Comparison of ENCODE assay signal across 8 mouse cellular contexts in the genomic region with DNA sequence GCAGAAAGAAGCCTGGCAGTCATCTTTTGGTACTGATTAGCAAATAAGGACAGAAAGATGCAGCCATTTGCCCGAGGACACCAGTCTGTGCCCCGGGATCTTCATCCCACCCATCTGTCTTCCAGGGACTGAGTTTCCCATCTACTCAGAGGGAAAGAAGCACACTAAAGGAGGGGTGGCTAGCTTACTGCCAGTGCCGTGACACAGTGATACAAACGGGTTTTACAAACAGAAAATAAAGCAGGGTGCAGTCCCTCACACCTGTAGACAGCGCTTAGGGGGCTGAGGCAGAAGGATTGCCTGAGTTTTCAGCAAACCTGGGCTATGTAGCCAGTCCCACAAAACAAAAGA. TPM values are rescaled to one million over a fixed set of nuclear protein-coding genes. Genes with fewer than 3 reads are reported as not detected.
DNase-seq lines count a peak whose midpoint lies in the region; ATAC-seq and TF ChIP-seq lines count a peak whose summit lies in the region.

No protein-coding gene starts in this region.

- peak overlapping the region; percentile 90 for H3K4me3 ChIP-seq in heart, embryonic 10.5 days
- H3K4me3 ChIP-seq in E14TG2a.4 (replicated peaks; ENCODE audit: low read length) (peak overlapping the region; percentile 98), macrophage (ENCODE audit: inconsistent target) (0 out of 2 replicates have a peak overlapping the region, but pooled peaks have one; percentile 5)
- peak overlapping the region; percentile 95 for H3K4me3 ChIP-seq in forebrain, postnatal 0 days (ENCODE audit: low read depth, low read length)

- peak overlapping the region; percentile 91 for H3K9ac ChIP-seq in forebrain, postnatal 0 days

- whole genome bisulfite sequencing in heart, embryonic 10.5 days: 10% methylated on average over 5 of the region's 5 CpGs
- 6% methylated on average over 5 of the region's 5 CpGs for WGBS in forebrain, postnatal 0 days
- WGBS in macrophage (ENCODE audit: missing documents): 13% methylated on average over 5 of the region's 5 CpGs

- TF ChIP-seq CTCF in E14TG2a.4 (conservative IDR thresholded peaks at IDR 0.05; ENCODE audit: low read length): no peak
- no peak for TF ChIP-seq CTCF in forebrain, postnatal 0 days (IDR thresholded peaks at IDR 0.05; ENCODE audit: low read depth)

- H3K9me3 ChIP-seq in heart, embryonic 10.5 days: no peaks in the 10 kb centered on the region
- H3K9me3 ChIP-seq in E14TG2a.4 (ENCODE audit: low read length): no peaks in the 10 kb centered on the region
- no peaks in the 10 kb centered on the region for H3K9me3 ChIP-seq in forebrain, postnatal 0 days (ENCODE audit: low read length)

- H3K4me1 ChIP-seq in heart, embryonic 10.5 days: peaks cover 27% of the 10 kb centered on the region
- peaks cover 56% of the 10 kb centered on the region for H3K4me1 ChIP-seq in E14TG2a.4 (replicated peaks; ENCODE audit: low read depth, low read length)
- peaks cover 4% of the 10 kb centered on the region; the same call in 1 of the 2 replicates for H3K4me1 ChIP-seq in forebrain, postnatal 0 days (ENCODE audit: insufficient read depth)

- DNase-seq in heart, embryonic 10.5 days (ENCODE audit: low spot score): no peak
- no peak for DNase-seq in heart, postnatal 14 days
- DNase-seq in forebrain, postnatal 0 days: no peak
- no peak for DNase-seq in adrenal gland, postnatal 14 days
- DNase-seq in right cerebral cortex, postnatal 36 days (ENCODE audit: low spot score in 2 of 2): no peak
- DNase-seq in thymus, postnatal 14 days: no peak

- H3K36me3 ChIP-seq in heart, embryonic 10.5 days: peaks cover 23% of the 10 kb centered on the region
- H3K36me3 ChIP-seq in E14TG2a.4 (ENCODE audit: insufficient read depth, low read length) (peaks cover 22% of the 10 kb centered on the region), macrophage (ENCODE audit: inconsistent target) (peaks cover 17% of the 10 kb centered on the region; the same call in 1 of the 2 replicates)
- peaks cover 22% of the 10 kb centered on the region for H3K36me3 ChIP-seq in forebrain, postnatal 0 days (ENCODE audit: insufficient read depth)

- H3K4me2 ChIP-seq in forebrain, postnatal 0 days (ENCODE audit: low read depth): peak overlapping the region; percentile 87

- peak overlapping the region; percentile 92 for H3K27ac ChIP-seq in heart, embryonic 10.5 days
- H3K27ac ChIP-seq in forebrain, postnatal 0 days (ENCODE audit: low read depth, low read length): 0 out of 2 replicates have a peak overlapping the region, but pooled peaks have one; percentile 48
- peak overlapping the region; percentile 24; the same call in 1 of the 2 replicates for H3K27ac ChIP-seq in macrophage

- peaks cover 39% of the 10 kb centered on the region for H3K27me3 ChIP-seq in heart, embryonic 10.5 days (ENCODE audit: insufficient read depth, poor library complexity, severe bottlenecking)
- H3K27me3 ChIP-seq in E14TG2a.4 (ENCODE audit: insufficient read depth, low read length): peaks cover 14% of the 10 kb centered on the region
- H3K27me3 ChIP-seq in forebrain, postnatal 0 days (ENCODE audit: insufficient read depth, low read length): no peaks in the 10 kb centered on the region

- peak; percentile 46 for ATAC-seq in forebrain, postnatal 0 days

- H3K79me2 ChIP-seq in macrophage (ENCODE audit: inconsistent target): peaks cover 25% of the 10 kb centered on the region

- intact Hi-C loops in heart, postnatal 14 days (cut with DNase I): no loop called here

RNA-seq across cellular contexts. Expression of gene Cox19, which starts 5.9 kb away (rescaled TPM):
- polyA plus RNA-seq in heart, embryonic 10.5 days (2016; fragmentation: Nextera tagmentation; extraction: Ambion mirVana): 76.3 and 93.2 TPM in 2 replicates
- total RNA-seq in heart, postnatal 14 days (2021): 10 to 100 TPM; 78.6 to 85.9 TPM
- 108 and 109 TPM in 2 replicates for total RNA-seq in forebrain, postnatal 0 days (2014; rRNA removed)
- 85.7 and 91.1 TPM in 2 replicates for polyA plus RNA-seq in forebrain, postnatal 0 days (2015; fragmentation: Nextera tagmentation; extraction: Ambion mirVana)
- total RNA-seq in macrophage (2018; cell fraction: chromatin; rRNA removed): 10 to 100 TPM in 20 of 26 experiments, 1 to 10 TPM in 6; 5.3 to 32.5 (median 15.9) TPM
- 10 to 100 TPM; 11.3 to 25.9 (median 21.4) TPM for total RNA-seq in macrophage (2018; cell fraction: cytosol; rRNA removed)
- 10 to 100 TPM in 16 of 26 experiments, 1 to 10 TPM in 10; 4.4 to 19.3 (median 11.4) TPM for total RNA-seq in macrophage (2018; cell fraction: nucleus; rRNA removed)
- polyA plus RNA-seq in macrophage (2018): 15.7 to 21.8 TPM (median 18.8 TPM) in 3 replicates
- 68.3 and 74.0 TPM in 2 replicates for total RNA-seq in adrenal gland, postnatal 14 days (2021)

RNA-seq across cellular contexts. Expression of gene Cyp2w1, which starts 7.1 kb away (rescaled TPM):
- polyA plus RNA-seq in heart, embryonic 10.5 days (2016; fragmentation: Nextera tagmentation; extraction: Ambion mirVana): not detected in 2 replicates
- total RNA-seq in heart, postnatal 14 days (2021): not detected
- not detected in 2 replicates for total RNA-seq in forebrain, postnatal 0 days (2014; rRNA removed)
- not detected in 2 replicates for polyA plus RNA-seq in forebrain, postnatal 0 days (2015; fragmentation: Nextera tagmentation; extraction: Ambion mirVana)
- total RNA-seq in macrophage (2018; cell fraction: chromatin; rRNA removed): not detected
- not detected for total RNA-seq in macrophage (2018; cell fraction: cytosol; rRNA removed)
- total RNA-seq in macrophage (2018; cell fraction: nucleus; rRNA removed): not detected
- not detected in 3 replicates for polyA plus RNA-seq in macrophage (2018)
- not detected in 2 replicates for total RNA-seq in adrenal gland, postnatal 14 days (2021)

RNA-seq across cellular contexts. Expression of gene Adap1, which starts 19.9 kb away (rescaled TPM):
- polyA plus RNA-seq in heart, embryonic 10.5 days (2016; fragmentation: Nextera tagmentation; extraction: Ambion mirVana): 1.1 and 1.2 TPM in 2 replicates
- total RNA-seq in heart, postnatal 14 days (2021): 1 to 10 TPM; 1.5 to 1.6 TPM
- total RNA-seq in forebrain, postnatal 0 days (2014; rRNA removed): 188 and 200 TPM in 2 replicates
- polyA plus RNA-seq in forebrain, postnatal 0 days (2015; fragmentation: Nextera tagmentation; extraction: Ambion mirVana): 114 and 128 TPM in 2 replicates
- total RNA-seq in macrophage (2018; cell fraction: chromatin; rRNA removed): 100 to 1,000 TPM in 8 of 26 experiments, 10 to 100 TPM in 18; 22.4 to 143 (median 79.4) TPM
- 10 to 100 TPM; 39.1 to 96.5 (median 65.9) TPM for total RNA-seq in macrophage (2018; cell fraction: cytosol; rRNA removed)
- 100 to 1,000 TPM in 6 of 26 experiments, 10 to 100 TPM in 20; 25.8 to 128 (median 81.1) TPM for total RNA-seq in macrophage (2018; cell fraction: nucleus; rRNA removed)
- polyA plus RNA-seq in macrophage (2018): 40.4 to 55.9 TPM (median 47.4 TPM) in 3 replicates
- total RNA-seq in adrenal gland, postnatal 14 days (2021): 4.5 and 6.8 TPM in 2 replicates

RNA-seq across cellular contexts. Expression of gene Gpr146, which starts 32.2 kb away (rescaled TPM):
- polyA plus RNA-seq in heart, embryonic 10.5 days (2016; fragmentation: Nextera tagmentation; extraction: Ambion mirVana): 5.6 and 5.7 TPM in 2 replicates
- 10 to 100 TPM; 41.8 to 46.5 TPM for total RNA-seq in heart, postnatal 14 days (2021)
- total RNA-seq in forebrain, postnatal 0 days (2014; rRNA removed): 3.2 and 3.3 TPM in 2 replicates
- polyA plus RNA-seq in forebrain, postnatal 0 days (2015; fragmentation: Nextera tagmentation; extraction: Ambion mirVana): 2.4 and 2.8 TPM in 2 replicates
- 10 to 100 TPM in 10 of 26 experiments, 1 to 10 TPM in 13, under 1 TPM in 3; 0.91 to 39.6 (median 5.6) TPM for total RNA-seq in macrophage (2018; cell fraction: chromatin; rRNA removed)
- 10 to 100 TPM in 20 of 26 experiments, 1 to 10 TPM in 6; 3.7 to 41.6 (median 20.4) TPM for total RNA-seq in macrophage (2018; cell fraction: cytosol; rRNA removed)
- 10 to 100 TPM in 19 of 26 experiments, 1 to 10 TPM in 7; 4.5 to 63.6 (median 13.4) TPM for total RNA-seq in macrophage (2018; cell fraction: nucleus; rRNA removed)
- 14.0 to 34.3 TPM (median 20.6 TPM) in 3 replicates for polyA plus RNA-seq in macrophage (2018)
- total RNA-seq in adrenal gland, postnatal 14 days (2021): 12.1 and 14.8 TPM in 2 replicates

RNA-seq across cellular contexts. Expression of gene C130050O18Rik, which starts 59.7 kb away (rescaled TPM):
- polyA plus RNA-seq in heart, embryonic 10.5 days (2016; fragmentation: Nextera tagmentation; extraction: Ambion mirVana): 0.28 and 0.45 TPM in 2 replicates
- under 1 TPM; 0.74 to 0.80 TPM for total RNA-seq in heart, postnatal 14 days (2021)
- not detected in 2 replicates for total RNA-seq in forebrain, postnatal 0 days (2014; rRNA removed)
- polyA plus RNA-seq in forebrain, postnatal 0 days (2015; fragmentation: Nextera tagmentation; extraction: Ambion mirVana): 0.13 TPM in 1 of 2 replicates, not detected in the other
- total RNA-seq in macrophage (2018; cell fraction: chromatin; rRNA removed): 10 to 100 TPM in 4 of 26 experiments, 1 to 10 TPM in 16, under 1 TPM in 4, not detected in 2; 0.41 to 20.1 (median 4.7) TPM
- total RNA-seq in macrophage (2018; cell fraction: cytosol; rRNA removed): 10 to 100 TPM in 5 of 26 experiments, 1 to 10 TPM in 21; 1.4 to 11.9 (median 5.5) TPM
- 10 to 100 TPM in 6 of 26 experiments, 1 to 10 TPM in 19, not detected in 1; 2.1 to 17.8 (median 7.3) TPM for total RNA-seq in macrophage (2018; cell fraction: nucleus; rRNA removed)
- polyA plus RNA-seq in macrophage (2018): 3.5 to 9.1 TPM (median 7.6 TPM) in 3 replicates
- 0.30 TPM in 2 replicates for total RNA-seq in adrenal gland, postnatal 14 days (2021)

Comparison
In these comparisons a context has a peak if more than half of its experiments do, and no peak if none do; other contexts are left out.
1. H3K27ac ChIP-seq: peak in every context shown above with its lines; median percentile 92 in heart, embryonic 10.5 days; 48 in forebrain, postnatal 0 days; 24 in macrophage.
2. H3K4me3 ChIP-seq: peak in every context shown above with its lines; median percentile 98 in E14TG2a.4; 95 in forebrain, postnatal 0 days; 90 in heart, embryonic 10.5 days; 5 in macrophage.
3. RNA of gene Adap1, which starts 19.9 kb away (total RNA-seq): 188 to 200 TPM in forebrain, postnatal 0 days; 4.5 to 6.8 TPM in adrenal gland, postnatal 14 days and 1.5 to 1.6 TPM in heart, postnatal 14 days; every median in the first group is over 10 times any median in the second.